Mouse (Mus musculus) cortical plate, adult 2 months (tissue): ENCODE data around the gene Nfkbia.

ENCODE experiments used
- CTCF ChIP-seq: fragments of 200-500 bp; IDR thresholded peaks from 2 replicates; pipeline ENCODE4 v1.5.1; 2011; ENCODE audit warnings: mild to moderate bottlenecking, control low read depth, low read length; ENCODE audit not compliant: insufficient read depth; ENCODE audit errors: extremely low read depth
- POLR2A ChIP-seq: fragments of 200-500 bp; IDR thresholded peaks from 2 replicates; pipeline ENCODE4 v1.6.1; 2011; ENCODE audit warnings: mild to moderate bottlenecking, low read length, control low read depth; ENCODE audit not compliant: insufficient read depth; ENCODE audit errors: extremely low read depth

DNA sequence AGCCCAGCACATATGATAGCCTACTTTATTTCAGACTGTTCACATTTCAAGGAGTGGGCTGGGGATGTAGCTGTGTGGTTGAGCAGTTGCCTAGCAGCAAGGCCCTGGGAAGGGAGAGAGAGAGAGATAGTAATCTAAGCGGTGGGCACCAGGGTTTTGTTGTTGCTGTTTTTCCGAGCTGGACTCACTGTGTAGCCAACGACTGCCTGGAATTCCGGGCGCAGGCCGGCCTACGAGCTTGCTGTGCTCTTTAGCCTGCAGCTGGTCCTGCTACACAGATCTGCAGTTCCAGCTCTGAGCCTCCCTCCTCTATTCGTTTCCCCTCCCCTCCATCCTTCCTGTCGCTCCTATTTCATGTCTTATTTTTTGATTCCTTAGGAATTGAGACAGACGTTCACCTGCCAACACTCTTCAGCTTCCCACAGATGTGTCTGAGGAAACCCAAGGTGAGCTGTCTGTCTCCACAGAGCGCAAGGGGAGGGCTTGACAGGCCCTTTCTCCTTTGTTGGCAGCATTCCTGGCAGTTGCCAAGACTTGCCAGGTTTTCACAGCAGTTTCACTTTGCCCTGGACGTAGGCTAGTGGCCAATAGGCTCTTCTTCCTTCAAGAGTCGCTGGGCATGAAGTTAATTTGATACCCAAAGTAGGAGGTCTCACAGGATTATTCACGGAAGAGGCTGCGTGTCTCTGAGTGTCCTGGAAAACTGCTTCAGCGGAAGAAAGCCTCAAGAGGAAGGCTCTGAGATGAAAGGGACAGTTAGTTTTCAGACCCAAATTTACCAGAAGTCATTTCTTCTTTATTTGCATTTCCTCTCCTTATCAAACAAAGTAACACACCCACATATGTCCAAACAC lies 28.2 kb downstream of the Nfkbia start:
- TF ChIP-seq CTCF (no peak), POLR2A (no peak)
